In genomic region chr12:111193331-111193730, GRCm38 (mm10) we compare ENCODE assay signal across 21 mouse cellular contexts. TPM values are rescaled to one million over a fixed set of nuclear protein-coding genes. Genes with fewer than 3 reads are reported as not detected.
DNase-seq lines count a peak whose midpoint lies in the region; ATAC-seq and TF ChIP-seq lines count a peak whose summit lies in the region.
"Had no signal": no experiment of that assay in that cellular context is flagged by ENCODE, and none has a peak within 500 bp of the region (broad histone marks: within the 10 kb centered on the region; RNA-seq: fewer than 3 reads in every experiment).

No protein-coding gene starts in this region.

- TF ChIP-seq CTCF in liver, postnatal 0 days (IDR thresholded peaks at IDR 0.05; ENCODE audit: low read depth) = no peak

- H3K4me1 ChIP-seq in hindbrain, embryonic 13.5 days (replicated peaks) = peaks cover 24% of the 10 kb centered on the region
- peaks cover 27% of the 10 kb centered on the region for H3K4me1 ChIP-seq in hindbrain, embryonic 10.5 days (replicated peaks)
- H3K4me1 ChIP-seq in liver, postnatal 0 days (ENCODE audit: insufficient read depth) = peaks cover 6% of the 10 kb centered on the region; the same call in 1 of the 2 replicates
- peaks cover 6% of the 10 kb centered on the region; the same call in 1 of the 2 replicates for H3K4me1 ChIP-seq in liver, embryonic 12.5 days

- no peak overlapping the region for H3K4me2 ChIP-seq in hindbrain, embryonic 13.5 days
- no peak overlapping the region for H3K4me2 ChIP-seq in liver, postnatal 0 days (ENCODE audit: low read depth, low read length)
- no peak overlapping the region for H3K4me2 ChIP-seq in liver, embryonic 12.5 days
- H3K4me2 ChIP-seq: neural tube, embryonic 12.5 days had no signal

- DNase-seq in hindbrain, embryonic 10.5 days (ENCODE audit: low spot score) = no peak
- DNase-seq in liver, postnatal 0 days = no peak
- DNase-seq in cerebellum, adult 11-12 months = peak; percentile 30
- peak; percentile 25 to 38 for DNase-seq in cerebellum, postnatal 36 days
- DNase-seq in adrenal gland, adult 18-20 months (ENCODE audit: low spot score in 2 of 2) = no peak
- DNase-seq: adrenal gland, postnatal 36 days; embryo, embryonic 11 days; gastrocnemius, postnatal 10 days; kidney, postnatal 36 days; spleen, adult 18-20 months had no signal

- TF ChIP-seq EP300 in liver, postnatal 0 days (IDR thresholded peaks at IDR 0.05; ENCODE audit: low read depth) = no peak

- 0 out of 2 replicates have a peak overlapping the region, but pooled peaks have one; percentile 44 for H3K27ac ChIP-seq in hindbrain, embryonic 13.5 days
- no peak overlapping the region for H3K27ac ChIP-seq in hindbrain, embryonic 10.5 days
- H3K27ac ChIP-seq in liver, postnatal 0 days (ENCODE audit: low read depth) = peak overlapping the region; percentile 52; the same call in 1 of the 2 replicates
- no peak overlapping the region for H3K27ac ChIP-seq in liver, embryonic 12.5 days
- H3K27ac ChIP-seq: liver, embryonic 14.5 days; macrophage; neural tube, embryonic 12.5 days had no signal

- H3K4me3 ChIP-seq in hindbrain, embryonic 13.5 days = no peak overlapping the region
- no peak overlapping the region for H3K4me3 ChIP-seq in hindbrain, embryonic 10.5 days
- no peak overlapping the region for H3K4me3 ChIP-seq in liver, postnatal 0 days (ENCODE audit: low read depth, low read length)
- H3K4me3 ChIP-seq in liver, embryonic 12.5 days = no peak overlapping the region
- H3K4me3 ChIP-seq: erythroblast, embryonic 14.5 days; neural tube, embryonic 12.5 days had no signal

- 0 out of 2 replicates have a peak overlapping the region, but pooled peaks have one; percentile 36 for H3K9ac ChIP-seq in hindbrain, embryonic 13.5 days
- no peak overlapping the region for H3K9ac ChIP-seq in liver, postnatal 0 days (replicated peaks)
- H3K9ac ChIP-seq in liver, embryonic 12.5 days = no peak overlapping the region
- H3K9ac ChIP-seq: liver, embryonic 14.5 days; neural tube, embryonic 12.5 days had no signal

- 76% methylated on average over 9 of the region's 9 CpGs for WGBS in hindbrain, embryonic 13.5 days
- 78% methylated on average over 9 of the region's 9 CpGs for WGBS in hindbrain, embryonic 10.5 days
- WGBS in liver, postnatal 0 days (ENCODE audit: insufficient replicate concordance) = 77% methylated on average over 9 of the region's 9 CpGs
- WGBS in liver, embryonic 12.5 days (ENCODE audit: insufficient replicate concordance) = 77% methylated on average over 9 of the region's 9 CpGs

- no peaks in the 10 kb centered on the region for H3K27me3 ChIP-seq in hindbrain, embryonic 13.5 days
- no peaks in the 10 kb centered on the region for H3K27me3 ChIP-seq in hindbrain, embryonic 10.5 days (ENCODE audit: insufficient read depth, poor library complexity, severe bottlenecking)
- no peaks in the 10 kb centered on the region for H3K27me3 ChIP-seq in liver, postnatal 0 days (ENCODE audit: insufficient read depth, low read length)
- no peaks in the 10 kb centered on the region for H3K27me3 ChIP-seq in liver, embryonic 12.5 days (replicated peaks)
- H3K27me3 ChIP-seq: neural tube, embryonic 12.5 days had no signal

- no peak for ATAC-seq in hindbrain, embryonic 13.5 days (ENCODE audit: low FRiP score)
- ATAC-seq in liver, postnatal 0 days = no peak
- ATAC-seq in liver, embryonic 12.5 days = no peak
- no peak for ATAC-seq in megakaryocyte progenitor cell, adult 5-6 weeks (replicated peaks; ENCODE audit: poor library complexity)
- ATAC-seq: inflammation-experienced regulatory T-cells, adult 6 months had no signal

- H3K36me3 ChIP-seq in hindbrain, embryonic 13.5 days = no peaks in the 10 kb centered on the region
- H3K36me3 ChIP-seq in hindbrain, embryonic 10.5 days = peaks cover 17% of the 10 kb centered on the region
- H3K36me3 ChIP-seq in liver, postnatal 0 days (replicated peaks; ENCODE audit: insufficient read depth, low read length) = no peaks in the 10 kb centered on the region
- H3K36me3 ChIP-seq in liver, embryonic 12.5 days = no peaks in the 10 kb centered on the region
- H3K36me3 ChIP-seq: neural tube, embryonic 12.5 days had no signal

- H3K9me3 ChIP-seq in hindbrain, embryonic 13.5 days = no peaks in the 10 kb centered on the region
- H3K9me3 ChIP-seq in hindbrain, embryonic 10.5 days = no peaks in the 10 kb centered on the region
- no peaks in the 10 kb centered on the region for H3K9me3 ChIP-seq in liver, postnatal 0 days (ENCODE audit: low read length)
- no peaks in the 10 kb centered on the region for H3K9me3 ChIP-seq in liver, embryonic 12.5 days (replicated peaks)
- H3K9me3 ChIP-seq: neural tube, embryonic 12.5 days had no signal

RNA-seq across cellular contexts. Expression of gene 4930595D18Rik, which starts 9.0 kb away (rescaled TPM):
- 0.21 TPM in 1 of 2 replicates, not detected in the other for polyA plus RNA-seq in hindbrain, embryonic 13.5 days (2015; fragmentation: Nextera tagmentation; extraction: Ambion mirVana)
- not detected in 2 replicates for polyA plus RNA-seq in hindbrain, embryonic 10.5 days (2016; fragmentation: Nextera tagmentation; extraction: Ambion mirVana)
- not detected in 2 replicates for polyA plus RNA-seq in liver, postnatal 0 days (2015; fragmentation: Nextera tagmentation; extraction: Ambion mirVana)
- polyA plus RNA-seq in liver, embryonic 12.5 days (2016; fragmentation: Nextera tagmentation; extraction: Ambion mirVana) = not detected in 2 replicates
- total RNA-seq in megakaryocyte progenitor cell, adult 5-6 weeks (2015) = not detected in 2 replicates
- total RNA-seq in megakaryocyte progenitor cell, adult 5-6 weeks (2017) = not detected in 2 replicates
- not detected for total RNA-seq in adrenal gland, adult 18-20 months (2021)
- total RNA-seq: adrenal gland, postnatal 36 days; left cerebral cortex, postnatal 14 days; MEL had no signal
- polyA plus RNA-seq: erythroblast, embryonic 14.5 days; heart, embryonic 14.5 days; liver, embryonic 14.5 days; macrophage; neural tube, embryonic 12.5 days had no signal

RNA-seq across cellular contexts. Expression of gene Traf3, which starts 27.2 kb away (rescaled TPM):
- polyA plus RNA-seq in hindbrain, embryonic 13.5 days (2015; fragmentation: Nextera tagmentation; extraction: Ambion mirVana) = 15.6 and 17.0 TPM in 2 replicates
- 11.0 and 13.9 TPM in 2 replicates for polyA plus RNA-seq in hindbrain, embryonic 10.5 days (2016; fragmentation: Nextera tagmentation; extraction: Ambion mirVana)
- 1.9 and 2.5 TPM in 2 replicates for polyA plus RNA-seq in liver, postnatal 0 days (2015; fragmentation: Nextera tagmentation; extraction: Ambion mirVana)
- polyA plus RNA-seq in liver, embryonic 12.5 days (2016; fragmentation: Nextera tagmentation; extraction: Ambion mirVana) = 5.6 and 6.2 TPM in 2 replicates
- total RNA-seq in megakaryocyte progenitor cell, adult 5-6 weeks (2015) = 12.0 and 12.4 TPM in 2 replicates
- 24.1 and 24.5 TPM in 2 replicates for total RNA-seq in megakaryocyte progenitor cell, adult 5-6 weeks (2017)
- total RNA-seq in adrenal gland, adult 18-20 months (2021) = 10 to 100 TPM; 18.8 to 23.8 TPM

Comparison
In these comparisons a context has a peak if more than half of its experiments do, and no peak if none do; other contexts are left out.
1. H3K27ac ChIP-seq: peak in hindbrain, embryonic 13.5 days (single experiment) and liver, postnatal 0 days (single experiment); none in hindbrain, embryonic 10.5 days (single experiment) and liver, embryonic 12.5 days (single experiment).
2. DNase-seq: peak in cerebellum, adult 11-12 months (single experiment) and cerebellum, postnatal 36 days (2 of 2); none in hindbrain, embryonic 10.5 days (single experiment), liver, postnatal 0 days (single experiment) and adrenal gland, adult 18-20 months (0 of 2).